Mouse (Mus musculus) ES-E14 (cell line): ENCODE measurements at regions not wholly inside any gene's neighbourhood (a gene's known extent, or its start where the extent isn't known, plus 50 kb on each side); places are given as distances from the start of the nearest gene placed in this dataset.

ENCODE experiments used
- HCFC1 ChIP-seq: IDR thresholded peaks from 2 replicates; pipeline ENCODE4 v1.6.1; 2012; ENCODE audit warnings: low read length, inconsistent platforms, borderline replicate concordance; ENCODE audit not compliant: insufficient read depth
- MAFK ChIP-seq: IDR thresholded peaks from 2 replicates; pipeline ENCODE4 v1.6.1; 2014; ENCODE audit warnings: mild to moderate bottlenecking, low read depth, low read length, inconsistent platforms; ENCODE audit not compliant: insufficient read depth

GRCm38 (mm10) chr1:168046749-168047148, 357.7 kb downstream of the Lmx1a start:
- no peak for TF ChIP-seq MAFK
- no peak for TF ChIP-seq HCFC1
